Mouse (Mus musculus): ENCODE data around the gene Vcl.

DNA sequence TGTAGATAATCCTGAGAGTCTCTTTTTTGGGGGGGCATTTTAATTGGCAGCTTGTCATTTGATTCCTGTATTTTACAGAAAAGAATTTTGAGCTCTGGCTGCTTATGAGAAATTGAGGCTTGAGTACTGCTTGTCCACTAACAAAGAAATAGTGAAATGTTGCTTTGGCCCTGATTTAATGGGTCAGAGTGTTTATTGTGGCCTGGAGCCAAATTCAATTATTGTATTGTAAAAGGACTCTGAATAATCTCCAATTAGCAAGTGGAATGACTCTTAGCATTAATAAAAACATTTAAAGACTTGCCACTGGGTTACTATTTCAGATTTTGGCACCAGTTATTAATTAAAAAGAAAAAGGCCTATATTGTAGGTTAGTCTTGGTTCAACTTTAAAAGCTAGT lies 26.8 kb downstream of the Vcl start:
- no peak for TF ChIP-seq E2F4 (IDR thresholded peaks at IDR 0.05; ENCODE audit: insufficient read depth)
- TF ChIP-seq SRF (IDR thresholded peaks at IDR 0.05; ENCODE audit: control insufficient read depth, insufficient read length, low read depth): no peak
